Mouse (Mus musculus) heart, adult 2 months (tissue): ENCODE measurements around the gene Zfp771.
A peak's percentile ranks its signal among the peaks of the same experiment; 100 is the strongest.

Experiments used
- CTCF ChIP-seq: fragments of 200-600 bp; IDR thresholded peaks from 2 replicates; pipeline ENCODE4 v1.8.1; 2022; ENCODE audit warnings: antibody characterized with exemption, mild to moderate bottlenecking, moderate library complexity
- EP300 ChIP-seq: fragments of 200-500 bp; IDR thresholded peaks from 2 replicates; pipeline ENCODE4 v1.6.1; 2011; ENCODE audit warnings: low read depth, low read length, control low read depth; ENCODE audit not compliant: insufficient read depth
- POLR2A ChIP-seq: fragments of 200-500 bp; IDR thresholded peaks from 2 replicates; pipeline ENCODE4 v1.6.1; 2011; ENCODE audit warnings: mild to moderate bottlenecking, low read depth, low read length, control low read depth; ENCODE audit not compliant: insufficient read depth

GRCm38 (mm10) chr7:127214981-127215871 lies 28.8 kb upstream of the Zfp771 start:
- TF ChIP-seq POLR2A (no peak), EP300 (no peak), CTCF (peak; percentile 87)
